Mouse (Mus musculus) neural tube, embryonic 14.5 days (tissue): ENCODE measurements around the gene Msh4. TPM values are rescaled to one million over a fixed set of nuclear protein-coding genes. Genes with fewer than 3 reads are reported as not detected.
A peak's percentile ranks its signal among the peaks of the same experiment; 100 is the strongest.

ENCODE experiments used
- ATAC-seq: fragments of 200-750 bp; cut with Nextera tagmentation; 2 replicates; pipeline ENCODE4 v1.8.0; 2017; ENCODE audit warnings: low read depth, mild to moderate bottlenecking, moderate TSS enrichment, moderate library complexity
- H3K27ac ChIP-seq: fragments of 300-500 bp; sonication (generic); 2 replicates; pipeline ENCODE4 v1.5.1; 2014; ENCODE audit warnings: low read depth, mild to moderate bottlenecking, control low read depth, low read length, moderate library complexity, mixed read lengths
- H3K27me3 ChIP-seq: fragments of 300-500 bp; sonication (generic); 2 replicates; pipeline ENCODE4 v1.6.1; 2014; ENCODE audit warnings: low read length; ENCODE audit not compliant: control insufficient read depth, insufficient read depth
- H3K36me3 ChIP-seq: fragments of 300-500 bp; sonication (generic); 2 replicates; pipeline ENCODE4 v1.6.1; 2014; ENCODE audit warnings: low read length, mixed read lengths; ENCODE audit not compliant: control insufficient read depth, insufficient read depth
- H3K4me1 ChIP-seq: fragments of 300-500 bp; sonication (generic); 2 replicates; pipeline ENCODE4 v1.6.1; 2014; ENCODE audit warnings: low read length; ENCODE audit not compliant: control insufficient read depth, insufficient read depth
- H3K4me2 ChIP-seq: fragments of 300-500 bp; sonication (generic); 2 replicates; pipeline ENCODE4 v1.6.1; 2014; ENCODE audit warnings: mild to moderate bottlenecking, low read depth, low read length, control low read depth
- H3K4me3 ChIP-seq: fragments of 300-500 bp; sonication (generic); 2 replicates; pipeline ENCODE4 v1.5.1; 2014; ENCODE audit warnings: low read depth, low read length, control low read depth, mixed read lengths
- H3K9ac ChIP-seq: fragments of 300-500 bp; sonication (generic); replicated peaks from 2 replicates; pipeline ENCODE4 v1.6.1; 2014; ENCODE audit warnings: low read depth, mild to moderate bottlenecking, control low read depth, low read length, mixed read lengths
- H3K9me3 ChIP-seq: fragments of 300-500 bp; sonication (generic); 2 replicates; pipeline ENCODE4 v1.6.1; 2016; ENCODE audit warnings: low read length; ENCODE audit not compliant: control insufficient read depth
- WGBS: fragments of 180-500 bp; shearing (Covaris S2); extraction: QIAGEN DNeasy Blood & Tissue Kit; methylation state at CpG from one replicate; pipeline ENCODE4 v1.1.7; 2014; 5-methylcytosine and 5-hydroxymethylcytosine counted together
- polyA plus RNA-seq: library from polyadenylated mRNA; unstranded; fragments of >200 nt; fragmentation: Nextera tagmentation; extraction: Ambion mirVana; gene quantifications from 2 replicates; pipeline ENCODE4 v1.2.1, GENCODE M21; 2014

The Msh4 gene
- polyA plus RNA-seq, 1 experiment from 2014 or later = 0.31 TPM

DNA sequence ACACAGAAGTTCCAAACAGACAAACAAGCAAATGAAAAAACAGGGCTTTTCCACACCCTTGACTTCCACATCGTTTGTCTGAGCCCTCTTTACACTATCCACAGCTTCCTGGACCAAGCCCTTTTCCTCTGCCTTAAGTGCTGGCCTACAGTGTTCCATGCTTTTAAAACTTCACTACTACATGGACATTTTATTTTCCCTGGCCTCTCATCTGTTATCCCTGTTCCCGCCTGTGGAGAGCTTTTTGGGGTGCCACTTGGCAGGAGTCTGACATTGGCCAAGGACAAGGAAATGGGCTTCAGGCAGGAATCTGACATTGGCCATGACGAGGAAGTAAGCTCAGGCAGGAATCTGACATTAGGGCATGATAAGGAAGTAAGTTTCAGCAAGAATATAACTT is 3.3 kb downstream of the Msh4 start:
- H3K36me3 ChIP-seq = peaks cover 24% of the 10 kb centered on the region
- no peaks in the 10 kb centered on the region for H3K9me3 ChIP-seq
- H3K9ac ChIP-seq = no peak overlapping the region
- no peak overlapping the region for H3K4me2 ChIP-seq
- no peak overlapping the region for H3K4me3 ChIP-seq
- no peaks in the 10 kb centered on the region for H3K27me3 ChIP-seq
- ATAC-seq = no peak
- H3K27ac ChIP-seq = no peak overlapping the region
- 77% methylated on average over 3 of the region's 3 CpGs for WGBS
- no peaks in the 10 kb centered on the region for H3K4me1 ChIP-seq

DNA sequence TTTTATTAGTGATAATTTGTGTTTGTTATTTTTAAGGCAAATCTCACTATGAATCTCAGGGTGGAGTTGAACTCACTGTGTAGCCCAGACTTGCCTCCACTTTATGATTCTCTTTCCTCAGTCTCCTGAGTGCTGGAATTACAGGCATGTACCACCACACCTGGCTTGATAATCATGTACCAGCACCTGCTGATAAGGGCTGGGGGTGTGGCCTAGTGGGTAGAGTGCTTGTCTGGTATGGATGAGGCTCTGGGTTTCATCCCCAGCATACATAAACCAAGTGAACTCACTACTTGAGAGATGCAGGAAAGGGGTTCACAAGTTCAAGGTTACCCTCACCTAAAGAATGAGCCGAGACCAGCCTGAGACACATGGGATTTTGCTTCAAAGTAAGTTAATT is 4.0 kb downstream of the Msh4 start:
- Histone ChIP-seq H3K27ac (no peak overlapping the region), H3K27me3 (no peaks in the 10 kb centered on the region), H3K9me3 (no peaks in the 10 kb centered on the region), H3K4me1 (no peaks in the 10 kb centered on the region), H3K9ac (no peak overlapping the region), H3K4me3 (no peak overlapping the region), H3K4me2 (no peak overlapping the region), H3K36me3 (peaks cover 21% of the 10 kb centered on the region)
- no peak for ATAC-seq
- 88% methylated on average over 1 of the region's 1 CpGs for WGBS

DNA sequence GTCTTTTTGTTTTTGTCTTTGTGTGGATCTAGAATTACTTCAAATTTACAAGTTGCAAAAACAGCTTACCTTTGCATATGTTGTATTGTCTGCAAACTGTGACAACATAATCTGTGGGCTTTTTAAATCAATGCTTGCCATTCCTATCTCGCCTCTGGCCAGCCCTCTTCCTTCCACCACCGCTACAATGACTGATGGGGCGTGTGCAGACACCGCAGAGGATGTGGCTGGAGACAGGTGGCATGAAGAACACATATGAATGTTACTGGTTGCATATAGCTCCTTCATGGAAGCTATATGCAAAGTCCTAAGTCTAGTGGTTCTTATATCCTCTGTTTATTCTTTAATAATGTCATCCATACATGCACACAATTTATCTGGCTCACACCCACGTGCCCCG is 8.7 kb downstream of the Msh4 start:
- WGBS = 83% methylated on average over 6 of the region's 6 CpGs
- no peak overlapping the region for H3K4me2 ChIP-seq
- ATAC-seq = no peak

DNA sequence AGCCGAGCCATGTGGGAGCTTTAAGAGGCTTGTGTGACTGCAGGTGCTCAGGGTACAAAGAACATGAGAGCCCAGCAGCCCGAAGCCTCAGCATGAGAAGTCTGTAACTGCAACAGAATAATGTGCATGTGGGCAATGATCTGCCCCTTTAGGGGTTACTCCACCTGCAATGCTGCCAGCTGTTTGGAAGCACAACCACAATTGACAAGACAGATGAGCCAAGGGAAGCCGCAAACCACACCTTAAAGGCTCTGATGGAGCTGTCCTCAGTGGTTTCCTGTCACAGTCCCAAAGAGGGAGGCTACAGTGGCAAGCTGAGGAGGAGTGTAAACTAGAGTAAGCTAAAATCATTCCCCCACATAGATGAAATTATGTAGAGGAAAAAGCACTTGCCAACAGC is 10.5 kb downstream of the Msh4 start:
- 73% methylated on average over 3 of the region's 3 CpGs for WGBS
- Histone ChIP-seq H3K9ac (no peak overlapping the region), H3K27ac (no peak overlapping the region), H3K4me2 (no peak overlapping the region), H3K27me3 (no peaks in the 10 kb centered on the region), H3K4me1 (no peaks in the 10 kb centered on the region), H3K36me3 (no peaks in the 10 kb centered on the region), H3K4me3 (no peak overlapping the region), H3K9me3 (no peaks in the 10 kb centered on the region)
- ATAC-seq = no peak

More for the DNA sequence above, 8.7 kb downstream of the Msh4 start:
- no peak overlapping the region for H3K4me3 ChIP-seq
- no peak overlapping the region for H3K27ac ChIP-seq
- H3K36me3 ChIP-seq = no peaks in the 10 kb centered on the region
- no peaks in the 10 kb centered on the region for H3K9me3 ChIP-seq
- no peaks in the 10 kb centered on the region for H3K27me3 ChIP-seq
- H3K9ac ChIP-seq = no peak overlapping the region
- H3K4me1 ChIP-seq = no peaks in the 10 kb centered on the region

DNA sequence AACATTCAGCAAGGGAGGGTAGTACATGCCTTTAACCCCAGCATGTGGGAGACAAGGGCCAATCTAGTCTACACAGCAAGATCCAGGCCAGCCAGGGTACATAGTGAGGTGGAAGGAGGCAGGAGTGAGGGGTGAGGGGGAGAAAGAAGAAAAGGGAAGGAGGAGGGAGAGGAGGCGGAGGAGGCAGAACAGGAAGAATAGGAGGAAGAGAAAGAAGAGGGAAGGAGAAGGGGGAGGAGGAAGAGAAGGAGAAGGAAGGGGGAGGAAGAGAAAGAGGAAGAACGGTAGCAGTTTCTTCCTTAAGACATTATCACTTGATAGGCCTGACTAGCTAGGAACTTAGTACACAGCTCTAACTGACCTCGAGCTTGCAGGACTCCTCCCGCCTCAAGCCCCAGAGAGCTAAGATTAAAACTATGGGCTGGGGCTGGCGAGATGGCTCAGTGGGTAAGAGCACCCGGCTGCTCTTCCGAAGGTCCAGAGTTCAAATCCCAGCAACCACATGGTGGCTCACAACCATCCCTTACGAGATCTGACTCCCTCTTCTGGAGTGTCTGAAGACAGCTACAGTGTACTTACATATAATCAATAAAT is 16.7 kb downstream of the Msh4 start:
- H3K9ac ChIP-seq = no peak overlapping the region
- ATAC-seq = no peak
- no peak overlapping the region for H3K27ac ChIP-seq
- H3K4me3 ChIP-seq = no peak overlapping the region
- 85% methylated on average over 7 of the region's 8 CpGs for WGBS
- no peaks in the 10 kb centered on the region for H3K4me1 ChIP-seq
- H3K4me2 ChIP-seq = no peak overlapping the region
- H3K9me3 ChIP-seq = no peaks in the 10 kb centered on the region
- H3K36me3 ChIP-seq = no peaks in the 10 kb centered on the region
- H3K27me3 ChIP-seq = no peaks in the 10 kb centered on the region

DNA sequence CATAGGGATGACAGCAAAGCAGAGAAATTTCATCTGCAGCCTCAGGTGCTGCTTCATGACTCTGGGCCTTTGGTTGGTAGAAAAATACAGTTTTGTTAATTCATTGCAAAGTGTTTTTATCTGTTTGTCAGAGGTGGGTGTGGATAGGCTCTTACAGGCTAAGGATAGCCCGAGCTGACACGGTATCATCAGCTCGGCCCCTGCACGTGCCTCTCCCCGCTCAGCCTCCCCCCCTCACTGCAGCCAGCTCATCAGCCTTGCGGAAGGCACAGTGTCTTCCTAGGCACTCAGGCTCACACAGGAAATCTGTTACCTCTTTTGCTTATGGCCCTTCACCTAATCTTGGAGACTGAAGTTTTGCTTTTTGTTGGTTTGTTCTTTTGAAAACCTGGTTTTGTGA is 17.8 kb downstream of the Msh4 start:
- WGBS = 79% methylated on average over 6 of the region's 6 CpGs
- H3K9me3 ChIP-seq = no peaks in the 10 kb centered on the region
- H3K9ac ChIP-seq = no peak overlapping the region
- H3K27ac ChIP-seq = no peak overlapping the region
- H3K36me3 ChIP-seq = no peaks in the 10 kb centered on the region
- H3K4me1 ChIP-seq = no peaks in the 10 kb centered on the region
- ATAC-seq = no peak
- H3K4me3 ChIP-seq = no peak overlapping the region
- H3K4me2 ChIP-seq = no peak overlapping the region
- no peaks in the 10 kb centered on the region for H3K27me3 ChIP-seq

DNA sequence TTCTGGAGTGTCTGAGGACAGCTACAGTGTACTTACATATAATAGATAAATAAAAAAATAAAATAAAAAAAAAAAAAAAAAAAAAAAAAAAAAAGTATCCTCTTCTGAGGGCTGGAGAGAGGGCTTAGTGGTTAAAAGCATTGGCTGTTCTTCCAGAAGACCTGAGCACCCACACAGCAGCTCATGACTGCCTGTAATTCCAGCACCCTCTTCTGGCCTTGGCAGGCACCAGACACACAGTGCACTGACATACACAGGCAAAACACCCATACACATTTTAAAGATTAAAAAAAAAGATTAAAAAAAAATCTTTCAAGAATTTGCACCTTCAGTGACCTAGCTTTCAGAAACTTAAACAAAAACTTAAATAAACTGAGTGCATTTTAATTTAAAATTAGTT is 19.6 kb downstream of the Msh4 start:
- Histone ChIP-seq H3K4me3 (no peak overlapping the region), H3K27me3 (no peaks in the 10 kb centered on the region), H3K36me3 (no peaks in the 10 kb centered on the region), H3K9me3 (no peaks in the 10 kb centered on the region), H3K4me1 (no peaks in the 10 kb centered on the region), H3K9ac (no peak overlapping the region), H3K27ac (no peak overlapping the region), H3K4me2 (no peak overlapping the region)
- no peak for ATAC-seq

DNA sequence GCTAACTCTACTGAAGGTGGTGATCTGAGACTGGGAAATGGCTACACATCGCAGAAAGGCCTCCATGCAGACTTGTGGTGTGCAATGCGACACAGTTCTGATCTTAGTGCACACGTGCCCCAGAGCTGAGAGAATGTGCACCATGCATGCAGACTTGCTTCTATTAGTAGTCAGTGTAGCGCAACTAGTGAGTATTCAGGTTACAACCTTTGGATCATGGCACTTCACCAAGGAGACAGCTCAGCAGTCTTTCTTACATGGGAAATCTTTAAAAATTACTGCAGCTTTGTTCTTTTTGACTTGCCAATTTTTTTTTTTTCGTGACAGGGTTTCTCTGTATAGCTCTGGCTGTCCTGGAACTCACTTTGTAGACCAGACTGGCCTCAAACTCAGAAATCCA is 34.5 kb downstream of the Msh4 start:
- H3K9ac ChIP-seq = no peak overlapping the region
- H3K36me3 ChIP-seq = no peaks in the 10 kb centered on the region
- H3K9me3 ChIP-seq = no peaks in the 10 kb centered on the region
- H3K27ac ChIP-seq = no peak overlapping the region
- no peaks in the 10 kb centered on the region for H3K4me1 ChIP-seq
- no peak overlapping the region for H3K4me2 ChIP-seq
- ATAC-seq = no peak
- H3K27me3 ChIP-seq = no peaks in the 10 kb centered on the region
- WGBS = 85% methylated on average over 5 of the region's 5 CpGs
- no peak overlapping the region for H3K4me3 ChIP-seq

DNA sequence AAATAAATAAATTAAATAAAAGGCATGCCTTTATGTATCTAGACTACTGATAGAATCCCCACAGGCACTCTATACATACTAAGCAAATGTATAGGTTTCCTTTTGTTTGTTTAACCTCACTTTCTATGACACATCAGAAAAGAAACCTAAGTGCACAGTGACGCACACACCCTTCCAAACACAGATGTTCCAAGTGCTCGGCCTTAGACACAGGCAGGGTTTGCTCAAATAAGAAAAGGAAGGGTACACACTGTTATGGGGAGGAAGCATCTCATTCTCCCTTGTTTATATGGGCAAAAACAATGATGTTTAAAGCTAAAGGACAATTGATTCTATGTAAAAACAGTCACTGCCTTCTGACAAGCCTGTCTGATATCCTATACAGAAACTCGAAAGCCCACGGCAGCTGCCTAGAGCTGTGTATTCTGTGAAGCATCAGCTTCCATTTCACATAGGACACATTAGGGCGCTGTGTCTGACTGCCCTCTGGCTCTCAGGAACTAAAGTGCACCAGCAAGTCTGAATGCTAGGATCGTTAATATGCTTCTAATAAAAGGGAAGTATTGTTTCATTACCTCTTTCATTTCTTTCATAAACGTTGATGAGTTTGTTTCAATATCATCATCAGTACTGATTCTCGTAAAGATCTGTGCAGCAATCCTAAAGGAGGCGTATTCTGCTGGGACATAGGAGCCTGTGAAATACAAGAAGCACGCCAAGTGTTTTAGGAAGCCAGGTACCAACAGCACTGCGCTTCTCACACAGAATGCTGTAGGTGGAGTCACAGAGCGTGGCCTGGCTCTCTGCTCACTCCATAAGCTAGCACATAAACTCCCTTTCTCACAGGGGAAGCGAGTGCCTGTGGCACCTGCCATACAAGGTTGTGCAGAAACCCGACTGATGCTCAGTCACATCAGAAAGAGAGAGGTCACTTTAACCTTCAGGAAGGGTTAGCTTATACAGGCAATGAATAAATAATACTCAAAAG is 38.5 kb downstream of the Msh4 start:
- peak; percentile 74 for ATAC-seq
- Histone ChIP-seq H3K27ac (0 out of 2 replicates have a peak overlapping the region, but pooled peaks have one; percentile 24), H3K9me3 (no peaks in the 10 kb centered on the region), H3K36me3 (no peaks in the 10 kb centered on the region), H3K9ac (no peak overlapping the region), H3K4me2 (no peak overlapping the region), H3K27me3 (no peaks in the 10 kb centered on the region), H3K4me3 (no peak overlapping the region), H3K4me1 (no peaks in the 10 kb centered on the region)
- WGBS = 65% methylated on average over 14 of the region's 14 CpGs
